Mouse (Mus musculus) hindbrain, embryonic 10.5 days (tissue): ENCODE measurements around the gene Chchd2. TPM values are rescaled to one million over a fixed set of nuclear protein-coding genes. Genes with fewer than 3 reads are reported as not detected.
A peak's percentile ranks its signal among the peaks of the same experiment; 100 is the strongest.
"Not testable (repeated sequence)": the region's sequence is repeated elsewhere in the genome, so short reads cannot be mapped to it uniquely, and the experiment has no call there.

Experiments
- DNase-seq: peaks from one replicate; pipeline ENCODE4 v3.0.0-alpha.2; 2017; ENCODE audit warnings: low spot score
- H3K27ac ChIP-seq: fragments of 300-500 bp; sonication (generic); 2 replicates; pipeline ENCODE4 v1.5.1; 2016; ENCODE audit warnings: mild to moderate bottlenecking, moderate library complexity
- H3K27me3 ChIP-seq: fragments of 300-500 bp; sonication (generic); 2 replicates; pipeline ENCODE4 v1.6.1; 2016; ENCODE audit warnings: mild to moderate bottlenecking; ENCODE audit not compliant: poor library complexity, insufficient read depth, severe bottlenecking
- H3K36me3 ChIP-seq: fragments of 300-500 bp; sonication (generic); 2 replicates; pipeline ENCODE4 v1.6.1; 2016; ENCODE audit warnings: mild to moderate bottlenecking, moderate library complexity
- H3K4me1 ChIP-seq: fragments of 300-500 bp; sonication (generic); replicated peaks from 2 replicates; pipeline ENCODE4 v1.6.1; 2016; ENCODE audit warnings: mild to moderate bottlenecking
- H3K4me3 ChIP-seq: fragments of 300-500 bp; sonication (generic); 2 replicates; pipeline ENCODE4 v1.5.1; 2016; ENCODE audit warnings: mild to moderate bottlenecking, moderate library complexity
- H3K9me3 ChIP-seq: fragments of 300-500 bp; sonication (generic); 2 replicates; pipeline ENCODE4 v1.6.1; 2016; ENCODE audit warnings: mild to moderate bottlenecking, moderate library complexity
- WGBS: fragments of 180-500 bp; shearing (Covaris S2); methylation state at CpG from one replicate; pipeline ENCODE4 v1.1.7; 2016; 5-methylcytosine and 5-hydroxymethylcytosine counted together
- polyA plus RNA-seq: library from polyadenylated mRNA; unstranded; fragments of >200 nt; fragmentation: Nextera tagmentation; extraction: Ambion mirVana; gene quantifications from 2 replicates; pipeline ENCODE4 v1.2.1, GENCODE M21; 2016

The Chchd2 gene
- polyA plus RNA-seq, 1 experiment from 2014 or later: 1,092 TPM

DNA sequence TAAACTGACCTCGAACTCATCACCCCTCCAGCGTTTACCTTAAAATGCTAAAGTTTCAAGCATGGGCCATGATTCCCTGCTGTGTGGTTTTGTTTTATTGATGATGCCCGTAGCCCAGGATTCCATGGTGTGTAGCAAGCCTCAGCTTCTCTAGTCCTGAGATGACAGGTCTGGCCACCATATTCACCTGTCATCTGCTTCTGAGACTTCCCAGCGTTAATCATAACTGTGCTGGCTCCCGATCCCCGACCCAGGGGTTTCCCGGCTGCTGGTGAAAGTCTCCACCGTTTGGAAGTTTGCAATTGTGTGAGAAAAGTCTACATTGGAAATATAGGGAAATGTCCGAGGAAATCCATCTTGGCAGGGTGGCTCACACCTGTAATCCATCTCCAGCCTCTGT lies 21.9 kb upstream of the Chchd2 start:
- 74% methylated on average over 9 of the region's 9 CpGs for WGBS
- peak overlapping the region; percentile 94 for H3K27ac ChIP-seq
- H3K36me3 ChIP-seq: no peaks in the 10 kb centered on the region
- no peak for DNase-seq
- peaks cover 13% of the 10 kb centered on the region for H3K27me3 ChIP-seq
- H3K9me3 ChIP-seq: no peaks in the 10 kb centered on the region
- peak overlapping the region; percentile 75 for H3K4me3 ChIP-seq
- H3K4me1 ChIP-seq: peaks cover 11% of the 10 kb centered on the region

- under 1% methylated on average over 63 of the region's 63 CpGs for WGBS
These were observed 21.1 kb upstream of the Chchd2 start, which contains the start of gene Nupr1l for GRCm38 (mm10) chr5:129908242-129908965. TSS of gene Nupr1l (plus strand) at chr5:129908540.

GRCm38 (mm10) chr5:129907775-129908174 lies 20.5 kb upstream of the Chchd2 start:
- no peaks in the 10 kb centered on the region for H3K9me3 ChIP-seq
- no peak for DNase-seq
- WGBS: 34% methylated on average over 4 of the region's 4 CpGs
- peaks cover 13% of the 10 kb centered on the region for H3K27me3 ChIP-seq
- no peaks in the 10 kb centered on the region for H3K36me3 ChIP-seq
- H3K4me3 ChIP-seq: peak overlapping the region; percentile 75
- H3K27ac ChIP-seq: peak overlapping the region; percentile 94
- H3K4me1 ChIP-seq: peaks cover 11% of the 10 kb centered on the region

More at GRCm38 (mm10) chr5:129908242-129908965, 21.1 kb upstream of the Chchd2 start, which contains the start of gene Nupr1l:
- DNase-seq: peak; percentile 96
- Histone ChIP-seq H3K27ac (peak within 1 kb of the TSS; percentile 94), H3K4me3 (peak within 1 kb of the TSS; percentile 75), H3K4me1 (peaks cover 11% of the 10 kb centered on the region), H3K27me3 (peaks cover 13% of the 10 kb centered on the region), H3K36me3 (no peaks in the 10 kb centered on the region), H3K9me3 (no peaks in the 10 kb centered on the region)

DNA sequence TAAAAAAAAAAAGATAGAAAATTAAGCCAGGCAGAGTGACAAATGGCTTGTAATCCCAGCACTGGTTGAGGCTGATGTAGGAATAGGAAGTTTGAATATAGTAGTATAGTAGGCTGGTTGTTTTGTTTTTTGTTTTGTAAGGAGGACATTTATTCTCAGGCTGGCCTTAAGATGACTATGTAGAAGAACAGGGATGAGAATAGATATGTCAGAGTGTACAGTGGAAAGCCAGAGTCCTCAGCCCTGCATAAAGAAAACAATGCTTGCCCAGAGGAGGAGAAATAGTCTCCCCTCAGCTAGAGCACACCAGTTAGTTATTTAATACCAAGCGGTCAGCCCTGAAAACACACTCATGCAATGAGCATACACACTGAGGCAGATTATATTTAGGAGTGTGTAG lies 11.2 kb upstream of the Chchd2 start, which contains the start of gene Phkg1:
Phkg1 (minus strand) TSS at position 101 of the 400 bp plus-strand sequence.
- Histone ChIP-seq H3K4me3 (no peak within 1 kb of the TSS), H3K27ac (no peak within 1 kb of the TSS), H3K36me3 (peaks cover 10% of the 10 kb centered on the region), H3K27me3 (no peaks in the 10 kb centered on the region), H3K4me1 (peaks cover 16% of the 10 kb centered on the region; the same call in 1 of the 2 replicates), H3K9me3 (no peaks in the 10 kb centered on the region)
- no peak for DNase-seq
- WGBS: 95% methylated on average over 1 of the region's 1 CpGs

- WGBS: 3% methylated on average over 44 of the region's 44 CpGs
- peaks cover 16% of the 10 kb centered on the region; the same call in 1 of the 2 replicates for H3K4me1 ChIP-seq
- H3K27ac ChIP-seq: peak within 1 kb of the TSS; percentile 82
- no peaks in the 10 kb centered on the region for H3K9me3 ChIP-seq
- peak within 1 kb of the TSS; percentile 72 for H3K4me3 ChIP-seq
- H3K27me3 ChIP-seq: no peaks in the 10 kb centered on the region
- peak; percentile 89 for DNase-seq
- H3K36me3 ChIP-seq: no peaks in the 10 kb centered on the region
These were observed 8.2 kb upstream of the Chchd2 start, which contains the start of gene Zbed5 for GRCm38 (mm10) chr5:129895198-129896088. TSS of gene Zbed5 (plus strand) at chr5:129895723.

DNA sequence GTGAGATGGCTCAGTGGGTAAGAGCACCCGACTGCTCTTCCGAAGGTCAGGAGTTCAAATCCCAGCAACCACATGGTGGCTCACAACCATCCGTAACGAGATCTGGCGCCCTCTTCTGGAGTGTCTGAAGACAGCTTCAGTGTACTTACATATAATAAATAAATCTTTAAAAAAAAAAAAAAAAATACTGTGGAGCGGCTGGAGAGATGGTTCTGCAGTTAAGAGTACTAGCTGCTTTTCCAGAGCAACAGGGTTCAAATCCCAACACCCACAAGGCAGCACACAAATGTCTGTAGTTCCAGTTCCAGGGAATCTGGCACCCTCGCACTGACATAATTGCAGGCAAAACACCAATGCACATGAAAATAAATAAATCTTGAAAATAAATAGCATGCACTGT lies 3.1 kb upstream of the Chchd2 start:
- 69% methylated on average over 7 of the region's 7 CpGs for WGBS
- not testable (repeated sequence) for H3K27me3 ChIP-seq, H3K36me3 ChIP-seq, DNase-seq, H3K4me3 ChIP-seq, H3K27ac ChIP-seq, H3K9me3 ChIP-seq
- peaks cover 15% of the 10 kb centered on the region for H3K4me1 ChIP-seq

DNA sequence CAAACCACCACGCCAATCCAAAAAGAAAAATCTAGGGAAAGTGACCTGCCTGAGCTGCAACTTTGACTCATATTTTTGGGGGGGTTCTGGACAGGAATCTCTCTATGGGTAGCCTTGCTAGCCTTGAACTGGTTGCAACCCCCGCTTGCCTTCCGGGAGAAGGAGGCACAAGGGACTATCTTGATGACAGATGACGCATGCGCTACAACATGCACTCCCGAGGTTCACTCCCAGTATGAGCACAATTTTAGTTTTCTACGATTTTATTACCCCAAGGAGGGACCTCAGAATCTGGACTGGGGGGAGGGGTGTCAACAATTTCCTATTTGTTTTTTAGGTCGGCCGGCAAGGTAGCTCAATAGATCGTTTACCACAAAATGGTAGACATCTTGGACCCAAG lies 999 bp downstream of the Chchd2 start:
- no peaks in the 10 kb centered on the region for H3K27me3 ChIP-seq
- peak overlapping the region; percentile 93 for H3K4me3 ChIP-seq
- WGBS: 51% methylated on average over 10 of the region's 10 CpGs
- H3K36me3 ChIP-seq: peaks cover 40% of the 10 kb centered on the region
- no peaks in the 10 kb centered on the region for H3K9me3 ChIP-seq
- H3K27ac ChIP-seq: peak overlapping the region; percentile 96
- DNase-seq: peak; percentile 7
- peaks cover 14% of the 10 kb centered on the region for H3K4me1 ChIP-seq

DNA sequence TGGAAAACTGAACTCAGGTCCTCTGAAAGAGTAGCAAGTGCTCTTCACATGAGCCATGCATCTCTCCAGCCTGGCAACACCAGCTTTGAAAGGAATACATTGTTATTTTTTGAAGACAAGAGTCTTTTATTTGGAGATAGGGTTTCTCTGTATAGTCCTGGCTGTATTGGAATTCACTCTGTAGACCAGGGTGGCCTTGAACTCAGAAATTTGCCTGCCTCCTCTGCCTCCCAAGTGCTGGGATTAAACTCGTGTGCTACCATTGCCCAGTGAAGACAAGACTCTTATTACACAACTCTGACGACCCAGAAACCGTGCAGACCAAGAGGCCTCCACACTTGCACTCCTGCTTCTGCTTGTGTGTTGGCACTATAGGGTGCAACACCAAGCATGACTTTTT lies 7.4 kb downstream of the Chchd2 start:
- no peaks in the 10 kb centered on the region for H3K9me3 ChIP-seq
- H3K27ac ChIP-seq: no peak overlapping the region
- no peak for DNase-seq
- peaks cover 50% of the 10 kb centered on the region for H3K36me3 ChIP-seq
- H3K27me3 ChIP-seq: no peaks in the 10 kb centered on the region
- no peaks in the 10 kb centered on the region for H3K4me1 ChIP-seq
- 65% methylated on average over 3 of the region's 3 CpGs for WGBS
- no peak overlapping the region for H3K4me3 ChIP-seq

DNA sequence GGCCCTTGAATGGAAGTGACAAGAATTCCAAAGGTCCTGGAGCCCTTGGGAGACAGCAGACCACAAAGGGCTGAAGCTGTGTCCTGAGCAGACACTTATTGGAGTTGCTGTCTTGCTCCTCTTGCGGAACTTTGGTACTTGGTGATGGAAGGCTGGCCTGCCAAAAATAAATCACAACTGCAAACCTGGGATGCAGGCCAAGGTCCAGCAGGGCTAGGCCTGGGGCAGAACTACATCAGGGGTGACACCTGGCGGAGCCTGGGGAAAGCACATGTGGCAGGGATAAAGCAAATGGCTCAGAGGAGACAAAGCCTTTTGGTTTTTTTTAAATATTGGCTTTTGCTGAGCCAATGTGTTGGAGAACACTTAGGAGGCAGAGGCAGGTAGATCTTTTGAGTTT lies 8.3 kb downstream of the Chchd2 start:
- Histone ChIP-seq H3K4me1 (no peaks in the 10 kb centered on the region), H3K36me3 (peaks cover 40% of the 10 kb centered on the region)
- DNase-seq: peak; percentile 21

GRCm38 (mm10) chr5:129877731-129878455 lies 9.4 kb downstream of the Chchd2 start:
- Histone ChIP-seq H3K4me1 (no peaks in the 10 kb centered on the region), H3K36me3 (peaks cover 32% of the 10 kb centered on the region), H3K27me3 (no peaks in the 10 kb centered on the region), H3K4me3 (no peak overlapping the region), H3K9me3 (no peaks in the 10 kb centered on the region), H3K27ac (no peak overlapping the region)
- no peak for DNase-seq
- WGBS: 75% methylated on average over 9 of the region's 9 CpGs

More for the DNA sequence above, 8.3 kb downstream of the Chchd2 start:
- no peak overlapping the region for H3K4me3 ChIP-seq
- H3K27me3 ChIP-seq: no peaks in the 10 kb centered on the region
- WGBS: 58% methylated on average over 2 of the region's 2 CpGs
- H3K9me3 ChIP-seq: no peaks in the 10 kb centered on the region
- H3K27ac ChIP-seq: no peak overlapping the region

DNA sequence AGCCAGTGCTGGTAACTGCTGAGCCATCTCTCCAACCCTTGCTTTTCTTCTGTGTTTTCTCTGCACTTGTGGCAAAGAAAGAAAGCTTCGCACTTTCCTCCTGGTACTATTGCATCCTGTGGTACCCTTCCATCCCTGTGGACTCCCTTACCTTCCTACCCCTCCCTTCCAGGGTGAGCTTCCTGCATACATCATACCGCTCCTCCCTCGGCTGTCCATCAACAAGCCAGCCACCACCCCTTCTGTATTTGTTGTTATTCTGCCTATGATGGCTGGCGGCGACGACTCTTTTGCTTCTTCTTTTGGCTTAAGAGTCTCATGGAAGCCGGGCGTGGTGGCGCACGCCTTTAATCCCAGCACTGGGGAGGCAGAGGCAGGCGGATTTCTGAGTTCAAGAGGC lies 12.2 kb downstream of the Chchd2 start:
- H3K4me3 ChIP-seq: no peak overlapping the region
- H3K27ac ChIP-seq: no peak overlapping the region
- 79% methylated on average over 11 of the region's 11 CpGs for WGBS
- H3K4me1 ChIP-seq: no peaks in the 10 kb centered on the region
- H3K36me3 ChIP-seq: peaks cover 6% of the 10 kb centered on the region
- no peaks in the 10 kb centered on the region for H3K27me3 ChIP-seq
- no peaks in the 10 kb centered on the region for H3K9me3 ChIP-seq
- no peak for DNase-seq

GRCm38 (mm10) chr5:129873942-129874341 lies 13.3 kb downstream of the Chchd2 start:
- H3K27ac ChIP-seq: no peak overlapping the region
- H3K9me3 ChIP-seq: no peaks in the 10 kb centered on the region
- H3K4me1 ChIP-seq: no peaks in the 10 kb centered on the region
- no peaks in the 10 kb centered on the region for H3K27me3 ChIP-seq
- WGBS: 85% methylated on average over 12 of the region's 12 CpGs
- DNase-seq: no peak
- no peaks in the 10 kb centered on the region for H3K36me3 ChIP-seq
- no peak overlapping the region for H3K4me3 ChIP-seq
